Comparison of ENCODE assay signal across 7 mouse cellular contexts in genomic region chr5:105792853-105793547, GRCm38 (mm10).
A peak's percentile ranks its signal among the peaks of the same experiment; 100 is the strongest.
DNase-seq lines count a peak whose midpoint lies in the region; ATAC-seq and TF ChIP-seq lines count a peak whose summit lies in the region.

No protein-coding gene starts in this region.

- TF ChIP-seq CTCF in lung, adult 2 months (IDR thresholded peaks at IDR 0.05; ENCODE audit: insufficient read depth, low read length) = no peak

- no peak overlapping the region for H3K9ac ChIP-seq in intestine, embryonic 15.5 days
- H3K9ac ChIP-seq in stomach, embryonic 14.5 days (replicated peaks; ENCODE audit: low read depth, low read length) = 0 out of 2 replicates have a peak overlapping the region, but pooled peaks have one; percentile 22

- DNase-seq in adipocyte (ENCODE audit: low spot score) = peak; percentile 40
- peak; percentile 47 for DNase-seq in cerebellum, adult 8-10 months
- DNase-seq in gastrocnemius, postnatal 14 days = peak; percentile 44
- no peak for DNase-seq in lung, adult 2 months
- no peak for DNase-seq in spleen, postnatal 4 days (ENCODE audit: low spot score in 2 of 2)

- H3K36me3 ChIP-seq in intestine, embryonic 15.5 days = no peaks in the 10 kb centered on the region
- no peaks in the 10 kb centered on the region for H3K36me3 ChIP-seq in stomach, embryonic 14.5 days (ENCODE audit: control insufficient read depth, insufficient read depth, low read length)

- peak overlapping the region; percentile 64 for H3K4me2 ChIP-seq in intestine, embryonic 15.5 days (replicated peaks)
- peak overlapping the region; percentile 36 for H3K4me2 ChIP-seq in stomach, embryonic 14.5 days (replicated peaks; ENCODE audit: low read depth, low read length)

- no peaks in the 10 kb centered on the region for H3K27me3 ChIP-seq in intestine, embryonic 15.5 days (replicated peaks)
- no peaks in the 10 kb centered on the region for H3K27me3 ChIP-seq in stomach, embryonic 14.5 days (ENCODE audit: control insufficient read depth, insufficient read depth, low read length)

- H3K4me3 ChIP-seq in intestine, embryonic 15.5 days (replicated peaks) = peak overlapping the region; percentile 20
- peak overlapping the region; percentile 18 for H3K4me3 ChIP-seq in lung, adult 2 months (replicated peaks; ENCODE audit: extremely low read depth, low read depth, low read length)
- 0 out of 2 replicates have a peak overlapping the region, but pooled peaks have one; percentile 5 for H3K4me3 ChIP-seq in stomach, embryonic 14.5 days (ENCODE audit: low read depth, low read length)

- peak; percentile 68 for ATAC-seq in intestine, embryonic 15.5 days
- ATAC-seq in stomach, embryonic 14.5 days (ENCODE audit: insufficient number of reproducible peaks, insufficient read depth, low FRiP score, low read depth) = peak; percentile 46

- H3K9me3 ChIP-seq in intestine, embryonic 15.5 days = no peaks in the 10 kb centered on the region
- no peaks in the 10 kb centered on the region for H3K9me3 ChIP-seq in stomach, embryonic 14.5 days (ENCODE audit: control insufficient read depth, low read depth, low read length)

- WGBS in intestine, embryonic 15.5 days = 30% methylated on average over 13 of the region's 13 CpGs
- 38% methylated on average over 13 of the region's 13 CpGs for WGBS in lung, adult 2 months
- WGBS in stomach, embryonic 14.5 days = 23% methylated on average over 13 of the region's 13 CpGs

- peak overlapping the region; percentile 67 for H3K27ac ChIP-seq in intestine, embryonic 15.5 days
- peak overlapping the region; percentile 61 for H3K27ac ChIP-seq in stomach, embryonic 14.5 days (ENCODE audit: low read length)

- TF ChIP-seq POLR2A in lung, adult 2 months (IDR thresholded peaks at IDR 0.05; ENCODE audit: borderline replicate concordance, extremely low read depth, low read depth, low read length) = no peak

- intact Hi-C loops in gastrocnemius, postnatal 14 days (cut with DNase I; ENCODE audit: low total_unique reads) = no loop called here

- peaks cover 28% of the 10 kb centered on the region for H3K4me1 ChIP-seq in intestine, embryonic 15.5 days (replicated peaks)
- peaks cover 22% of the 10 kb centered on the region for H3K4me1 ChIP-seq in lung, adult 2 months (ENCODE audit: control insufficient read depth, insufficient read depth, low read length)
- peaks cover 45% of the 10 kb centered on the region for H3K4me1 ChIP-seq in stomach, embryonic 14.5 days (ENCODE audit: control insufficient read depth, insufficient read depth, low read length)

Comparison
In these comparisons a context has a peak if more than half of its experiments do, and no peak if none do; other contexts are left out.
1. DNase-seq: peak in adipocyte (single experiment), cerebellum, adult 8-10 months (single experiment) and gastrocnemius, postnatal 14 days (single experiment); none in lung, adult 2 months (single experiment) and spleen, postnatal 4 days (0 of 2).
2. Peak in every context shown above with its lines, with median percentiles within 50 percentile points of each other: H3K4me3 ChIP-seq.